Mouse (Mus musculus): ENCODE results near the gene Ccl17. TPM values are rescaled to one million over a fixed set of nuclear protein-coding genes. Genes with fewer than 3 reads are reported as not detected.

The Ccl17 gene
- not detected for polyA plus RNA-seq (2015; fragmentation: Illumina TruSeq; extraction: RNeasy Lipid Tissue Mini Kit (QIAGEN cat#74804); ENCODE audit: insufficient read depth, low replicate concordance)

DNA sequence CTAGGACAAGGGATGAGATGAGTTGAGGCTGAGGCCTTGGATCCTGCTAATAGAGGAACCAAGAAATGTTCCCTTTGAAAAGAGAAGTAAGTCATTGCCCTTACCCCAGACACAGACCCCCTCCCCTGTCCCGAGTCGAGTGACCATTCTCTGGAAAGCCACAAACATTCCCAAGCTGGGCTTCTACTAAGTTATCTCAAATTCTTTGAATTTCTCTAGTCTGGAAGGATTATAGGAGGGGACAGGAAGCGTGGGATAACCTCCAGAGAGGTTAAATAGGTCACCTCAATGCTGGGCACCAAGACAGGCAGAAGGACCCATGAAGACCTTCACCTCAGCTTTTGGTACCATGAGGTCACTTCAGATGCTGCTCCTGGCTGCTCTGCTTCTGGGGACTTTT lies at the start of gene Ccl17:
TSS of gene Ccl17 (plus strand) at position 301 of the 400 bp plus-strand sequence.

DNA sequence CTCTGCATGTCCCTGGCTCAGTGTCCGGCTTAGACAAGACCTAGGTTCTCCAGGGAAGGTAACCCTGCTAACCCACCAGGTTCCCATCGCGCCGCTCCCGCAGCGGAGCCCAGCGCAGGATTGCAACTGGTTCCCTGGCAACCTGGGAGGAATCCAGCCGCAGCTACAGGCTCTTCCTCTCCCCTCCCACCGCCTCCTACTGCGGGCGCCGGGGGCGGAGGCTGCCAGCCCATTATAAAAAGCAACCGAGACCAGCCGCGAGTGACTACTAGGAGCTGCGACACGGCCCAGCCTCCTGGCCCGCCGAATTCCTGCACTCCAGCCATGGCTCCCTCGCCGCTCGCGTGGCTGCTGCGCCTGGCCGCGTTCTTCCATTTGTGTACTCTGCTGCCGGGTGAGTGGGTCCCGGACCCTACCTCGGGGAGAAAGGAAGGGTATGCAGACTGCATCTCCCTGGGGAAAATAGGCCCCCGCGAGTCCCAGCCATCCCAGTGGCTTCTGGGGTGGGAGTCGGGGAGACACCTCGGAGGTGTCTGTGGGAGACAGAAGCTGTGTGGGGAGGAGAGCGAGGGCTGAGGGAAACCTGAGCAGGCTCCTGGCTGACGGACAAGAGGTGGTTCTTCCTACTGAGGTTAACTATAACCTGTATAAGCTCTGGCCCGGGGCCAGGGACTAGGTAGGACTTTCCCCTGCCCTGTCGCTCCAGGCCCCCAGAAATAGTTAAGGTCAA lies 38.1 kb upstream of the Ccl17 start, which contains the start of gene Cx3cl1:
TSS of gene Cx3cl1 (plus strand) at position 69 of the 730 bp plus-strand sequence.

DNA sequence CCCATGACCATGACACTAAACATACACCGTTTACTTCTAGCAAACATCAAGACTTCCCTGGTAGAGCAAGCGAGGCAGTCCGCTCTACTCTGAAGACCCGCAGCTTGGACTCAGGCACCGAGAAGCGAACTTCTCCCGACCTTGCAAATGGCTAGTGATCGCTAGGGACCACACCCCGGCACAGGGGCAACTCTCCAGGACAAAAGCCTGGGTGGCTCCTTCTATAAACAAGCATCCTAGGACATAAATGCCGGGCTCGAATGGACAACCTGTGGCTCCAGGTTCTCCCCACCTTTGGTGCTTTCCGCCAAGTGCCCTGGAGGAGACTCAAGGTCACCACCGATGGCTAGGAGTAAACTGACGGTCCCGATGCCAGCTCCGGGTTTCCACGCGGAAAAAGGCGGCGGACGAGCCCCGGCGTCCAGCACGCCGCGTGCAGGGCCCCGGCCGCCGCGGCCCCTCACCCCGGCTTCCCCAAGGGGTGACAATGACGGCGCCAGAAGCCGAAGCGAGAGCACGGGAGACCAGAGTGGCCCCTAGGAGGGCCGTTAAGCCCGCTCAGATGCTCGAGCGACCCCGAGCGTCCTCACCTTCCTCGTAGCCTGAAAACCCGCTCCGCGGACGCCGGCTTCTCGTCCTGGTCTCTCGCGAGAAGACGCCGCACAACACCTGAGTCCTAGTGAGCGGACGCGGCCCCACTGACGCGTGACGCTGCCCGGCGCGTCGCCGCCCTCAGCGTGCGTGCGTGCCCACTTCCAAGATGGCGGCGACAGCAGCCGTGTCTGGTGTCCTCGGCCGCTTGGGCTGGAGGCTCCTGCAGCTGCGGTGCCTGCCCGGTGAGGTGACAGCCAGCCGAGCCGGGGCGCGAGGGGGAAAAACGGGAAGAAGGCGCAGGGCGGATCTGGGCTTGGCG lies 27.7 kb downstream of the Ccl17 start, which contains the start of the genes Coq9 and Ciapin1:
TSS of gene Coq9 (plus strand) at position 660 of the 913 bp plus-strand sequence.
TSS of gene Ciapin1 (minus strand) at position 697 of the 913 bp plus-strand sequence.

DNA sequence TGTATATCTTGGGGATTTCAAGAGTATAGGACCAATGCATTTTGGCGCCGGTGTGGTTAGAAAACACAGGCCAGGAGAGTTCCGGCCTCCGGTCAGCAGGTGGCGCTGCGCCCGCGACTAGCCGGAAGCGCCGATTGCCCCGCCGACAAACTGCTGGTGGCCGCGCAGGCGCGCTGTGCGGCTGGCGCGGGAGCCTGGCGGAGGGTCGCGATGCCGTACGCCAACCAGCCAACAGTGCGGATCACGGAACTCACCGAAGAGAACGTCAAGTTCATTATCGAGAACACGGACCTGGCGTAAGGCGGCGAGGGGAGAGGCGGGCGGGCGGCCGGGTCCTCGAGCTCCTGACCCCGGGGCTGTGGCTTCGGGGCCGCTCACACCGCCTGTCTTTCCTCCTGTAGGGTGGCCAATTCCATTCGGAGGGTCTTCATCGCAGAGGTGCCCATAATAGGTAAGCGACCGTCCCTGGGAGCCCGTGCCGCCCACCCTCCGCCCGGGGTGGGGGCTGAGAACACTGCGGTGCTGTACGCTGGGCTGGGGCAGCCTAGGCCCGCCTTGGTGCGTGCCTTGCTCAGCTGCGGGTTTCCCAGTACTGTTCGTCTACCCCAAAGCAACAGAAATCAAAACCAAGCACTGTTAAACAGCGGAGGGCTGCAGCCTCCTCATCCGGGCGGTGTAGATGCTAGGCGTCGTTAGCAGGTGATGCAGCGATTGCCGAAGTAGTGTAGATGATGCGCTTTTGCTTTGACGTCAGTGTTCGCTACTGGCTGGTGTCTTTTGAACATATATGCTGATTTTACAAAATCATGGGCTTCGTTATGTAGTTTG lies 47.3 kb downstream of the Ccl17 start, which contains the start of gene Polr2c:
TSS of gene Polr2c (plus strand) at position 105 of the 828 bp plus-strand sequence.

Other genes with a start within 250 kb of the Ccl17 start
- 34.5 TPM for gene Rspry1, start 208.5 kb upstream of the Ccl17 start, polyA plus RNA-seq (2015; fragmentation: Illumina TruSeq; extraction: RNeasy Lipid Tissue Mini Kit (QIAGEN cat#74804); ENCODE audit: insufficient read depth, low replicate concordance)
- 73.8 TPM for gene Fam192a, start 208.5 kb upstream of the Ccl17 start, polyA plus RNA-seq (2015; fragmentation: Illumina TruSeq; extraction: RNeasy Lipid Tissue Mini Kit (QIAGEN cat#74804); ENCODE audit: insufficient read depth, low replicate concordance)
- gene Arl2bp, start 143.9 kb upstream of the Ccl17 start, polyA plus RNA-seq (2015; fragmentation: Illumina TruSeq; extraction: RNeasy Lipid Tissue Mini Kit (QIAGEN cat#74804); ENCODE audit: insufficient read depth, low replicate concordance), result 81.5 TPM
- not detected for gene Pllp, start 114.2 kb upstream of the Ccl17 start, polyA plus RNA-seq (2015; fragmentation: Illumina TruSeq; extraction: RNeasy Lipid Tissue Mini Kit (QIAGEN cat#74804); ENCODE audit: insufficient read depth, low replicate concordance)
- 6.1 TPM for gene Ccl22, start 64.9 kb upstream of the Ccl17 start, polyA plus RNA-seq (2015; fragmentation: Illumina TruSeq; extraction: RNeasy Lipid Tissue Mini Kit (QIAGEN cat#74804); ENCODE audit: insufficient read depth, low replicate concordance)
- gene Cx3cl1, start 38.4 kb upstream of the Ccl17 start, polyA plus RNA-seq (2015; fragmentation: Illumina TruSeq; extraction: RNeasy Lipid Tissue Mini Kit (QIAGEN cat#74804); ENCODE audit: insufficient read depth, low replicate concordance), result 0.84 TPM
- gene Coq9, start 27.9 kb downstream of the Ccl17 start, polyA plus RNA-seq (2015; fragmentation: Illumina TruSeq; extraction: RNeasy Lipid Tissue Mini Kit (QIAGEN cat#74804); ENCODE audit: insufficient read depth, low replicate concordance), result 23.9 TPM
- gene Ciapin1, start 27.9 kb downstream of the Ccl17 start, polyA plus RNA-seq (2015; fragmentation: Illumina TruSeq; extraction: RNeasy Lipid Tissue Mini Kit (QIAGEN cat#74804); ENCODE audit: insufficient read depth, low replicate concordance), result 36.7 TPM
- 42.1 TPM for gene Polr2c, start 47.0 kb downstream of the Ccl17 start, polyA plus RNA-seq (2015; fragmentation: Illumina TruSeq; extraction: RNeasy Lipid Tissue Mini Kit (QIAGEN cat#74804); ENCODE audit: insufficient read depth, low replicate concordance)
- gene Dok4, start 65.9 kb downstream of the Ccl17 start, polyA plus RNA-seq (2015; fragmentation: Illumina TruSeq; extraction: RNeasy Lipid Tissue Mini Kit (QIAGEN cat#74804); ENCODE audit: insufficient read depth, low replicate concordance), result 2.5 TPM
- gene Ccdc102a, start 107.6 kb downstream of the Ccl17 start, polyA plus RNA-seq (2015; fragmentation: Illumina TruSeq; extraction: RNeasy Lipid Tissue Mini Kit (QIAGEN cat#74804); ENCODE audit: insufficient read depth, low replicate concordance), result 4.0 TPM
- 20.1 TPM for gene Adgrg5, start 113.2 kb downstream of the Ccl17 start, polyA plus RNA-seq (2015; fragmentation: Illumina TruSeq; extraction: RNeasy Lipid Tissue Mini Kit (QIAGEN cat#74804); ENCODE audit: insufficient read depth, low replicate concordance)
- 9.3 TPM for gene Adgrg1, start 164.3 kb downstream of the Ccl17 start, polyA plus RNA-seq (2015; fragmentation: Illumina TruSeq; extraction: RNeasy Lipid Tissue Mini Kit (QIAGEN cat#74804); ENCODE audit: insufficient read depth, low replicate concordance)
- 1.3 TPM for gene Adgrg3, start 207.2 kb downstream of the Ccl17 start, polyA plus RNA-seq (2015; fragmentation: Illumina TruSeq; extraction: RNeasy Lipid Tissue Mini Kit (QIAGEN cat#74804); ENCODE audit: insufficient read depth, low replicate concordance)
- not detected for gene Drc7, start 244.7 kb downstream of the Ccl17 start, polyA plus RNA-seq (2015; fragmentation: Illumina TruSeq; extraction: RNeasy Lipid Tissue Mini Kit (QIAGEN cat#74804); ENCODE audit: insufficient read depth, low replicate concordance)

Data from spleen, adult 10 weeks (tissue).